Mouse (Mus musculus) midbrain, embryonic 16.5 days (tissue): Measurements from ENCODE around the gene Dscam. TPM values are rescaled to one million over a fixed set of nuclear protein-coding genes. Genes with fewer than 3 reads are reported as not detected.
A peak's percentile ranks its signal among the peaks of the same experiment; 100 is the strongest.

ENCODE experiments used
- ATAC-seq: fragments of 200-750 bp; cut with Nextera tagmentation; 2 replicates; pipeline ENCODE4 v1.8.0; 2017; ENCODE audit warnings: moderate TSS enrichment
- H3K27ac ChIP-seq: fragments of 300-500 bp; sonication (generic); 2 replicates; pipeline ENCODE4 v1.5.1; 2014; ENCODE audit warnings: mild to moderate bottlenecking, low read length, mixed read lengths
- H3K27me3 ChIP-seq: fragments of 300-500 bp; sonication (generic); 2 replicates; pipeline ENCODE4 v1.6.1; 2014; ENCODE audit warnings: low read depth, low read length, mixed read lengths; ENCODE audit not compliant: control insufficient read depth, insufficient read depth
- H3K36me3 ChIP-seq: fragments of 300-500 bp; sonication (generic); 2 replicates; pipeline ENCODE4 v1.6.1; 2014; ENCODE audit warnings: mild to moderate bottlenecking, low read length, moderate library complexity, mixed read lengths; ENCODE audit not compliant: control insufficient read depth, insufficient read depth
- H3K4me1 ChIP-seq: fragments of 300-500 bp; sonication (generic); 2 replicates; pipeline ENCODE4 v1.6.1; 2014; ENCODE audit warnings: mild to moderate bottlenecking, low read length, mixed read lengths; ENCODE audit not compliant: control insufficient read depth, insufficient read depth
- H3K4me2 ChIP-seq: fragments of 300-500 bp; sonication (generic); 2 replicates; pipeline ENCODE4 v1.6.1; 2014; ENCODE audit warnings: mild to moderate bottlenecking, low read length, mixed read lengths
- H3K4me3 ChIP-seq: fragments of 300-500 bp; sonication (generic); 2 replicates; pipeline ENCODE4 v1.5.1; 2014; ENCODE audit warnings: low read depth, mild to moderate bottlenecking, low read length, moderate library complexity, mixed read lengths
- H3K9ac ChIP-seq: fragments of 300-500 bp; sonication (generic); 2 replicates; pipeline ENCODE4 v1.6.1; 2014; ENCODE audit warnings: low read depth, low read length, mixed read lengths
- H3K9me3 ChIP-seq: fragments of 300-500 bp; sonication (generic); replicated peaks from 2 replicates; pipeline ENCODE4 v1.6.1; 2014; ENCODE audit warnings: mild to moderate bottlenecking, low read length, mixed read lengths; ENCODE audit not compliant: control insufficient read depth, poor library complexity, severe bottlenecking
- WGBS: fragments of 180-500 bp; shearing (Covaris S2); extraction: QIAGEN DNeasy Blood & Tissue Kit; methylation state at CpG from one replicate; pipeline ENCODE4 v1.1.7; 2014; 5-methylcytosine and 5-hydroxymethylcytosine counted together
- polyA plus RNA-seq: library from polyadenylated mRNA; unstranded; fragments of >200 nt; fragmentation: Nextera tagmentation; extraction: Ambion mirVana; gene quantifications from 2 replicates; pipeline ENCODE4 v1.2.1, GENCODE M21; 2015

Gene Dscam
- polyA plus RNA-seq, 1 experiment from 2014 or later, result 16.2 TPM

DNA sequence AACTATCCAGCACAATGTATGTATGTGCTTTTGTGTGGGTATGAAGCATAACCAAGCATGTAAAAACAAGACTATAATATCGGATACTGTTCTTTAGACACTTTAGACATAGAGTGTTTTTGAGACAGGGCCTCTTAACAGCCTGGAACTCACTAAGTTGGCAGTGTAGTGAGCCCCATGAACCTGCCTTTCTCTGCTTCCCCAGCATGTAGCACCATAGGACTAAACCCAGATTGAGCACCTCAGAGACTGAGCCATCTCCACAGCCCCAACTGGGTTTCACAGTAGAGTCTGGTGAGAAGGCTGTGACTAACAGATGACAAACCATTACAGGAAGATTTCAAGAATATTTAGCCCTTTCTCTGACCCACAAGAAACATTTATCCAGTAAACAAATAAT, 75.1 kb downstream of the Dscam start:
- WGBS, result 94% methylated on average over 1 of the region's 1 CpGs
- no peak overlapping the region for H3K4me2 ChIP-seq
- no peak overlapping the region for H3K4me3 ChIP-seq
- peaks cover 24% of the 10 kb centered on the region for H3K4me1 ChIP-seq
- no peak overlapping the region for H3K9ac ChIP-seq
- ATAC-seq, result no peak
- H3K27ac ChIP-seq, result no peak overlapping the region
- H3K36me3 ChIP-seq, result no peaks in the 10 kb centered on the region
- H3K27me3 ChIP-seq, result no peaks in the 10 kb centered on the region
- H3K9me3 ChIP-seq, result no peaks in the 10 kb centered on the region

DNA sequence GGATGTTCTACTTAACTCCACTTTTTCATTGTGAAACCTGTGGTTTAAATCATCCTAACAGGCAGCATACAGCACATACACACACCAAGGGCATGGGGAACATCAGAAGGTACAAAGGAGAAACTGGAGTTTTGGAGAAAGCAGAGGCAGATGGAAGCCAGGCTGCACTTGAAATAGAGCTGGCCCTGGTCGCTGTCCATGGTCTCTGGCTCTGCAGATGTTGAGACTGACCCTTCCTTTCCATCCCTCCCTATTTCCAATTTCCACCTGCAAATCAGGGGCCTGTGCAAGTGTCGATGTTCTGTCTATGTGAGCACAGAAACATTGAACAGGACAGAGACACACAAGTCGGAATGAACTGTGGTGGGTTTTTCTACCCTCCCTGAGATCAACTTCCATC, 81.2 kb downstream of the Dscam start:
- ATAC-seq, result no peak
- no peak overlapping the region for H3K9ac ChIP-seq
- 68% methylated on average over 3 of the region's 3 CpGs for WGBS
- no peak overlapping the region for H3K27ac ChIP-seq
- no peak overlapping the region for H3K4me3 ChIP-seq
- H3K9me3 ChIP-seq, result no peaks in the 10 kb centered on the region
- H3K4me2 ChIP-seq, result no peak overlapping the region
- no peaks in the 10 kb centered on the region for H3K36me3 ChIP-seq
- no peaks in the 10 kb centered on the region for H3K4me1 ChIP-seq
- H3K27me3 ChIP-seq, result no peaks in the 10 kb centered on the region

DNA sequence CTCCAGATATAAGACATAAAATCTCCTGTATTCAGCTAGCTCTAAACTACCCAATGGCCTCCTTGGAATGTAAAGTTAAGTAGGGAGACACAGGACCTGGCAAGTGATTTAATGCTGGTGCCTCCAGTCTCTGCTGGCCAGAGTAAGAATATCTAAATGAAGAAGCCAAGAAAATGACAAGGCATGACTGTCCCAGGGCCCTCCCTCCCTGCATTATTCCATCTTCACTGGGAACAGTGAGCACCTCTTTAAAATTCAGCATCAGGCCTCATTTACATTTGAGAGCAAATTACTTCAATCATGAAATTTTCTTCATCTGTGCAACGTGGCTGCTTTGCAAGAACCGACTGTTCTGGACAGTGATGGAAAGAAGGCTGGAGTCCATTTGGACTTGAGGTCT, 86.9 kb downstream of the Dscam start:
- Histone ChIP-seq H3K4me2 (no peak overlapping the region), H3K36me3 (no peaks in the 10 kb centered on the region), H3K9me3 (no peaks in the 10 kb centered on the region), H3K27ac (no peak overlapping the region), H3K4me1 (no peaks in the 10 kb centered on the region; the same call in 1 of the 2 replicates), H3K27me3 (no peaks in the 10 kb centered on the region), H3K4me3 (no peak overlapping the region), H3K9ac (no peak overlapping the region)
- WGBS, result 46% methylated on average over 2 of the region's 2 CpGs
- ATAC-seq, result no peak

DNA sequence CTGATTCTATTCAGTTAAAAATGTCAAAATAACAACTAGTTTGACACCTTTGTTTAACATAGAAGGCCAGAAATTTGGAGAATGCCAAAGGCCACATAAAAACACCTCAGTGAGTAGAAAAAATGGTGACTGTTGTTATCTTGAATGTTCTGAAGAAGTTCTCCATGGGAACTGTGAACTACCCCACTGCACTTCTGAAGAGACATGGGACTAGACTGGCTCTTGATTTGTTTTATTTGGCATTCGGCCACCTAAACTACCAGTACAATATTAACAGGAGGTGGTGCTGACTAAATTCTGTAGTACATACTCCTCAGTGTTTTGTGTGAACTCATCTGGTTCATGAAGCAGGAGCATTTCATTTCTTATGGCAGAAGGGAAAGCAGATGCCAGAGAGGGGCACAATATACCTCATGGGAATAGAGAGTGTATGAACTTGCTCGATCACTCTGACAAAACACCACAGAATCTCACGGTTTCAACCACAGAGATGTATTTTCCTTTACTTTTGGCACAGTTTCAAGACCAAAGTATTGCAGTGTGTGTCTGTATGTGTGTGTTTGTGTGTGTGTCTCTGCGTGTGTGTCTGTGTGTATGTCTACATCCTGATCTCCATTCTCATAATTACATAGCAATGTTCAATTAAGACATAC, 94.5 kb downstream of the Dscam start:
- Histone ChIP-seq H3K4me3 (no peak overlapping the region), H3K9ac (no peak overlapping the region), H3K27me3 (no peaks in the 10 kb centered on the region), H3K9me3 (no peaks in the 10 kb centered on the region), H3K4me1 (peaks cover 14% of the 10 kb centered on the region), H3K4me2 (no peak overlapping the region), H3K27ac (no peak overlapping the region), H3K36me3 (no peaks in the 10 kb centered on the region)
- no peak for ATAC-seq
- WGBS, result 88% methylated on average over 4 of the region's 4 CpGs

DNA sequence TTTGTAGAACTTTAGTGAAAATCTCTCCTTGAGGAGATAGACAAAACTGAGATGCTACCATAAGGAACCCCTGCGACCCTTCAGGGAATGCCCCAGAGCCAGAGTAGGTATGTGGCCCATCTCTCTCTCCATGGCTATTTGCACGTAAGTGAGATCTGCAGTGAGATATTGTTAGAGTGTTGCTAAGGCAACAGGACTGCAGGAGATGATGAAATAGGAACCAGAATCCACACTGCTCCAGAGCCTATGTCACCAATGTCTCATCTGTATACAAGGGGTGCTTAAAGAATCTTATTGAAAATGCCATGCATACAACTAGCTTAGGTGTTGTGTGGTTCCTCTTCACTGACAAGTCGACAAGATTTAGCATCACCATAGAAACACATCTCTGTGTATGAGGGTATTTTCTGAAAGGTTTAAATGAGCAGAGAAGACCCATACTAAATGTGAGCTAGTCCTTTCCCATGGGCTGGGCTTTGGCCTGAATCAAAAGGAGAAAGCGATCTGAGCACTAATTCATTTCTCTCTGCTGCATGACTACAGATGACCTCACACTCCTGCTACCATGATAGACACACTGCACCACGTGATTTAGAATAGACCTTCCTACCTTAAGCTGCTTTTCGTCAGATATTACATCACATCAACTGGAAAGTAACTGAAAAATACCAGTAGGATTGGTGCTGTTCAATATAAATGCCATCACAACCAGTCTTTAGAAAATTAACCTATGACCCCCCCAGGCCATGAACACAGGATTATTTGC, 95.2 kb downstream of the Dscam start:
- no peak overlapping the region for H3K9ac ChIP-seq
- no peaks in the 10 kb centered on the region for H3K9me3 ChIP-seq
- H3K4me3 ChIP-seq, result no peak overlapping the region
- WGBS, result 58% methylated on average over 6 of the region's 6 CpGs
- H3K27ac ChIP-seq, result peak overlapping the region; percentile 2; the same call in 1 of the 2 replicates
- no peak overlapping the region for H3K4me2 ChIP-seq
- ATAC-seq, result 0 out of 2 replicates have a peak, but pooled peaks have one; percentile 17
- peaks cover 14% of the 10 kb centered on the region for H3K4me1 ChIP-seq
- H3K27me3 ChIP-seq, result no peaks in the 10 kb centered on the region
- no peaks in the 10 kb centered on the region for H3K36me3 ChIP-seq

DNA sequence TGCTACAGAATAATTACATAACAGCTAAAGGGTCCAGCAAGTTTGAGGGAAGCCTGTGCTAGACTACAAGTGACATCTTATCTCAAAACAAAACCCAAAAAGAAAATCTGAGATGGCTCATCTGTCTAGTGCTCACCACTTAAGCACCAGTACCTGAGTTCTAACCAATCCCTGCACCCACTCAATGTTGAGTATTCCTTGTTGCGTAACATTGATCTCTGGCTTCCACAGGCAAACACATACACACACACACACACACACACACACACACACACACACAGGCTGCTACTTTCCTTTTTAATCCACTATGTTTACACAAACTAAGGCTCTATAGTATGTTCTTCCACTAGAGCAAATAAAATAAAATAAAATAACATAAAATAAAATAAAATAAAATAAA, 96.7 kb downstream of the Dscam start:
- Histone ChIP-seq H3K36me3 (no peaks in the 10 kb centered on the region), H3K9me3 (no peaks in the 10 kb centered on the region), H3K27me3 (no peaks in the 10 kb centered on the region), H3K27ac (no peak overlapping the region), H3K4me3 (no peak overlapping the region), H3K9ac (no peak overlapping the region), H3K4me1 (peaks cover 14% of the 10 kb centered on the region), H3K4me2 (no peak overlapping the region)
- WGBS, result 100% methylated on average over 1 of the region's 1 CpGs
- no peak for ATAC-seq

DNA sequence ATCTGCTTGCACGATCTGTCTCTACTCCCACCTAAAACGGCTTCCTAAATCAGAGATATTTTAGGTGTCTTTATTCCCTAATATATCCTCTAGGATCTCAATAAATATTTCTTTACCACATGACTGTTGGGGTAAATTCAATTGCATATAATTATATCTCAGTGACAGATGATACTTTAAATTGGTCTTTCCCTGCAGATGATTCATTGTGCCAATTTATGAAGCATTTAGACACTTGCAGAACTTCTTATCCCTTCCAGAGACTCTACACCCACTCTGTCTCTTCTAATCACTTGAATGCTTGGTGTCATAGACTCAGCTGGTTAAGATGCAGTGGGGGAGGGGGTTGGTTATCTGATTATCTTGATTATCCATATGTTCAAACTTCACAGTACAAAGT, 97.9 kb downstream of the Dscam start:
- H3K9ac ChIP-seq, result no peak overlapping the region
- H3K4me1 ChIP-seq, result peaks cover 14% of the 10 kb centered on the region
- 93% methylated on average over 2 of the region's 2 CpGs for WGBS
- H3K4me2 ChIP-seq, result no peak overlapping the region
- H3K27me3 ChIP-seq, result no peaks in the 10 kb centered on the region
- no peaks in the 10 kb centered on the region for H3K9me3 ChIP-seq
- no peak for ATAC-seq
- H3K4me3 ChIP-seq, result no peak overlapping the region
- H3K36me3 ChIP-seq, result no peaks in the 10 kb centered on the region
- H3K27ac ChIP-seq, result no peak overlapping the region

DNA sequence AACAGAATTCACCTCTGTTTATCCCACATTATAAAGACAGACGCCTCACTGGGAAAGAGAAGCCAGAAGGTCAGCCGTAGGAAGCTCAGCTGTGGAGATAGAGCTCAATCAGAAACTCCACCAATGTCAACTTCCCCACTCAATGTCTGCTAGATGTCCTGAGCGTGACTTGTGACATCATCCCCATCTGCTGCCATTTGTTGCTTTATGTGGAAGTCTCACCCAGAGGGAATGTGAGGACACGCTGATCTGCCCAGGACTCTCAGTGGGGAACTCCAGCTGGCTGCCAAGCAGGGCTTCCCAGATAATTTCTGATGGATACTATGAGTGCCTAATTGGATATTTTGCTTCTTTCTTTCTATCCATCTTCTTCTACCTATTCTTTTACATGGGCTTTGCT, 103.7 kb downstream of the Dscam start:
- no peaks in the 10 kb centered on the region for H3K27me3 ChIP-seq
- no peak overlapping the region for H3K9ac ChIP-seq
- no peaks in the 10 kb centered on the region for H3K4me1 ChIP-seq
- no peaks in the 10 kb centered on the region for H3K9me3 ChIP-seq
- ATAC-seq, result no peak
- H3K27ac ChIP-seq, result no peak overlapping the region
- no peak overlapping the region for H3K4me3 ChIP-seq
- H3K4me2 ChIP-seq, result no peak overlapping the region
- 73% methylated on average over 4 of the region's 4 CpGs for WGBS
- H3K36me3 ChIP-seq, result no peaks in the 10 kb centered on the region

DNA sequence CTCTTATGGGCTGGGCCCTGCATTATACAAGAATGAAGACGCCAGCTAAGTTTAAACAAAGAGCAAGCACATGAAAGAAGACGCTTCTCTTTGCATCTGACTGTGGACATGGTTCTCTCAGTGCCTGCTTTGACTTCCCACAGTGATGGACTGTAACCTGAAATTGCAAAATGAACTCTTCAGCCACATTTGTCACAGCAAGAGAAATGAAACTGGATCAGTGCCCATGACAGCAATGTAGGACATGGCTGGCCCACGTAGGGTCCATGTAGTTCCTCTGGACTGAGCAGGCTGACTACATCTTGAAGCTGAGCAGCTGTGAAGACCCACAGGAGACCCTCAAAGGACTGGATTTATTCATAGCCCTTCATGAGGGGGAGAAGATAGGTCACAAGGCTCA, 108.3 kb downstream of the Dscam start:
- no peak overlapping the region for H3K9ac ChIP-seq
- H3K36me3 ChIP-seq, result no peaks in the 10 kb centered on the region
- no peak overlapping the region for H3K27ac ChIP-seq
- no peaks in the 10 kb centered on the region for H3K9me3 ChIP-seq
- peaks cover 8% of the 10 kb centered on the region; the same call in 1 of the 2 replicates for H3K4me1 ChIP-seq
- no peak overlapping the region for H3K4me3 ChIP-seq
- WGBS, result 83% methylated on average over 3 of the region's 3 CpGs
- ATAC-seq, result no peak
- no peaks in the 10 kb centered on the region for H3K27me3 ChIP-seq
- no peak overlapping the region for H3K4me2 ChIP-seq
